Mouse (Mus musculus) embryonic fibroblast, embryonic 13.5 days (primary cell): ENCODE data around the gene Gm45902.

Source experiments
- CTCF ChIP-seq: IDR thresholded peaks from 2 replicates; pipeline ENCODE4 v1.5.1; 2011; ENCODE audit warnings: mild to moderate bottlenecking, control low read depth, low read length, moderate library complexity, borderline replicate concordance; ENCODE audit not compliant: insufficient read depth
- POLR2A ChIP-seq: IDR thresholded peaks from 2 replicates; pipeline ENCODE4 v1.6.1; 2011; ENCODE audit warnings: low read depth, mild to moderate bottlenecking, control low read depth, low read length, moderate library complexity

GRCm38 (mm10) chr2:3522558-3522957 is 10.0 kb upstream of the Gm45902 start:
- TF ChIP-seq POLR2A (no peak), CTCF (no peak)
